Mouse (Mus musculus): ENCODE results near the gene Kng1.

- TF ChIP-seq RAD21 (IDR thresholded peaks at IDR 0.05; ENCODE audit: low read depth, low read length), result no peak
- TF ChIP-seq BHLHE40 (IDR thresholded peaks at IDR 0.05; ENCODE audit: low read depth, low read length), result no peak
- no peak for TF ChIP-seq CTCF (conservative IDR thresholded peaks at IDR 0.05 in 1 of 2, IDR thresholded peaks at IDR 0.05 in 1 of 2; ENCODE audit: low read depth in 2 of 2, low read length in 2 of 2)
- no peak for TF ChIP-seq JUND (conservative IDR thresholded peaks at IDR 0.05; ENCODE audit: low read depth, low read length)
- TF ChIP-seq EP300 (IDR thresholded peaks at IDR 0.05; ENCODE audit: low read length), result no peak
- no peak for TF ChIP-seq ZNF384 (IDR thresholded peaks at IDR 0.05; ENCODE audit: low read depth, low read length)
- TF ChIP-seq MXI1 (IDR thresholded peaks at IDR 0.05; ENCODE audit: low read depth, low read length), result no peak
- no peak for TF ChIP-seq HCFC1 (IDR thresholded peaks at IDR 0.05; ENCODE audit: low read depth, low read length)
- TF ChIP-seq JUN (IDR thresholded peaks at IDR 0.05; ENCODE audit: insufficient read depth, low read depth, low read length), result no peak
- no peak for TF ChIP-seq USF1 (IDR thresholded peaks at IDR 0.05; ENCODE audit: low read depth, low read length)
These were observed 31.1 kb upstream of the Kng1 start for GRCm38 (mm10) chr16:23026582-23026981.

Data from CH12.LX (cell line).